Mouse (Mus musculus) liver, embryonic 15.5 days (tissue): ENCODE results near the gene Cd300lb. TPM values are rescaled to one million over a fixed set of nuclear protein-coding genes. Genes with fewer than 3 reads are reported as not detected.

ENCODE experiments used
- polyA plus RNA-seq: library from polyadenylated mRNA; unstranded; fragments of >200 nt; fragmentation: Nextera tagmentation; extraction: Ambion mirVana; gene quantifications from 2 replicates; pipeline ENCODE4 v1.2.1, GENCODE M21; 2015

The Cd300lb gene
- polyA plus RNA-seq, 1 experiment from 2014 or later = 1.3 TPM

Other genes with a start within 250 kb of the Cd300lb start
- 0.18 and 0.56 TPM in 2 replicates for gene Dnaic2, start 207.0 kb downstream of the Cd300lb start, polyA plus RNA-seq
- gene Kif19a, start 169.0 kb downstream of the Cd300lb start, polyA plus RNA-seq = 0.07 TPM in 2 replicates
- gene Btbd17, start 138.4 kb downstream of the Cd300lb start, polyA plus RNA-seq = 0.25 TPM in 1 of 2 replicates, not detected in the other
- gene Gpr142, start 135.5 kb downstream of the Cd300lb start, polyA plus RNA-seq = not detected in 2 replicates
- gene Gprc5c, start 83.2 kb downstream of the Cd300lb start, polyA plus RNA-seq = 15.9 and 19.0 TPM in 2 replicates
- gene Cd300a, start 44.3 kb downstream of the Cd300lb start, polyA plus RNA-seq = 7.3 and 7.8 TPM in 2 replicates
- gene Cd300c, start 34.8 kb upstream of the Cd300lb start, polyA plus RNA-seq = not detected in 2 replicates
- gene Cd300ld, start 55.5 kb upstream of the Cd300lb start, polyA plus RNA-seq = 1.2 and 1.3 TPM in 2 replicates
- gene Cd300c2, start 67.5 kb upstream of the Cd300lb start, polyA plus RNA-seq = 8.7 and 9.5 TPM in 2 replicates
- not detected in 2 replicates for gene Cd300ld2, start 81.8 kb upstream of the Cd300lb start, polyA plus RNA-seq
- not detected in 2 replicates for gene Cd300ld4, start 92.6 kb upstream of the Cd300lb start, polyA plus RNA-seq
- gene Cd300ld5, start 103.4 kb upstream of the Cd300lb start, polyA plus RNA-seq = not detected in 2 replicates
- gene Cd300ld3, start 114.0 kb upstream of the Cd300lb start, polyA plus RNA-seq = not detected in 2 replicates
- 0.67 and 0.89 TPM in 2 replicates for gene Cd300e, start 127.8 kb upstream of the Cd300lb start, polyA plus RNA-seq
- gene Rab37, start 157.0 kb upstream of the Cd300lb start, polyA plus RNA-seq = 2.2 and 2.3 TPM in 2 replicates
- 4.5 and 4.8 TPM in 2 replicates for gene Cd300lf, start 199.6 kb upstream of the Cd300lb start, polyA plus RNA-seq
- gene Slc9a3r1, start 229.0 kb upstream of the Cd300lb start, polyA plus RNA-seq = 76.4 and 82.1 TPM in 2 replicates